Mouse (Mus musculus) kidney, postnatal 0 days (tissue): ENCODE data around the gene Smpd3. TPM values are rescaled to one million over a fixed set of nuclear protein-coding genes. Genes with fewer than 3 reads are reported as not detected.
"Not testable (repeated sequence)": the region's sequence is repeated elsewhere in the genome, so short reads cannot be mapped to it uniquely, and the experiment has no call there.

Experiments
- ATAC-seq: fragments of 200-750 bp; cut with Nextera tagmentation; replicated peaks from 2 replicates; pipeline ENCODE4 v1.8.0; 2017; ENCODE audit warnings: low read depth, moderate number of reproducible peaks, moderate TSS enrichment, moderate library complexity; ENCODE audit not compliant: low FRiP score
- DNase-seq: peaks from one replicate; pipeline ENCODE4 v3.0.0-alpha.2; 2016; ENCODE audit warnings: low spot score
- H3K27ac ChIP-seq: fragments of 300-500 bp; sonication (generic); 2 replicates; pipeline ENCODE4 v1.5.1; 2014; ENCODE audit warnings: mild to moderate bottlenecking
- H3K27me3 ChIP-seq: fragments of 300-500 bp; sonication (generic); 2 replicates; pipeline ENCODE4 v1.6.1; 2014; ENCODE audit warnings: low read length, mixed read lengths; ENCODE audit not compliant: insufficient read depth
- H3K36me3 ChIP-seq: fragments of 300-500 bp; sonication (generic); 2 replicates; pipeline ENCODE4 v1.6.1; 2014; ENCODE audit warnings: low read length, mixed read lengths; ENCODE audit not compliant: insufficient read depth
- H3K4me1 ChIP-seq: fragments of 300-500 bp; sonication (generic); replicated peaks from 2 replicates; pipeline ENCODE4 v1.6.1; 2014; ENCODE audit warnings: antibody characterized with exemption, low read length, mixed read lengths; ENCODE audit not compliant: insufficient read depth
- H3K4me2 ChIP-seq: fragments of 300-500 bp; sonication (generic); 2 replicates; pipeline ENCODE4 v1.6.1; 2014; ENCODE audit warnings: mild to moderate bottlenecking, low read length, moderate library complexity, mixed read lengths
- H3K4me3 ChIP-seq: fragments of 300-500 bp; sonication (generic); replicated peaks from 2 replicates; pipeline ENCODE4 v1.5.1; 2014; ENCODE audit warnings: low read depth, low read length
- H3K9ac ChIP-seq: fragments of 300-500 bp; sonication (generic); 2 replicates; pipeline ENCODE4 v1.6.1; 2014; ENCODE audit warnings: low read depth, low read length
- H3K9me3 ChIP-seq: fragments of 300-500 bp; sonication (generic); replicated peaks from 2 replicates; pipeline ENCODE4 v1.6.1; 2016; ENCODE audit warnings: low read length, inconsistent platforms, mixed read lengths
- CTCF ChIP-seq: IDR thresholded peaks from 2 replicates; pipeline ENCODE4 v1.5.1; 2016; ENCODE audit warnings: antibody characterized with exemption, low read depth, mild to moderate bottlenecking, moderate library complexity
- WGBS: fragments of 180-500 bp; shearing (Covaris S2); extraction: QIAGEN DNeasy Blood & Tissue Kit; methylation state at CpG from one replicate; pipeline ENCODE4 v1.1.7; 2014; 5-methylcytosine and 5-hydroxymethylcytosine counted together
- polyA plus RNA-seq: library from polyadenylated mRNA; unstranded; fragments of >200 nt; fragmentation: Nextera tagmentation; extraction: Ambion mirVana; gene quantifications from 2 replicates; pipeline ENCODE4 v1.2.1, GENCODE M21; 2015

The Smpd3 gene
- polyA plus RNA-seq, 1 experiment from 2014 or later, result 0.42 TPM

GRCm38 (mm10) chr8:106315402-106316187, 22.2 kb downstream of the Smpd3 start:
- no peak for ATAC-seq

GRCm38 (mm10) chr8:106313799-106314198, 24.0 kb downstream of the Smpd3 start:
- Histone ChIP-seq H3K4me1 (no peaks in the 10 kb centered on the region), H3K4me3 (no peak overlapping the region), H3K27ac (no peak overlapping the region), H3K36me3 (no peaks in the 10 kb centered on the region), H3K9ac (no peak overlapping the region), H3K27me3 (no peaks in the 10 kb centered on the region), H3K9me3 (no peaks in the 10 kb centered on the region), H3K4me2 (no peak overlapping the region)
- DNase-seq (no peak), ATAC-seq (no peak)
- TF ChIP-seq CTCF, result no peak
- WGBS, result 43% methylated on average over 2 of the region's 2 CpGs

More at GRCm38 (mm10) chr8:106315402-106316187, 22.2 kb downstream of the Smpd3 start:
- Histone ChIP-seq H3K27ac (no peak overlapping the region), H3K4me2 (no peak overlapping the region), H3K36me3 (no peaks in the 10 kb centered on the region), H3K4me1 (no peaks in the 10 kb centered on the region), H3K9ac (no peak overlapping the region), H3K4me3 (no peak overlapping the region), H3K9me3 (no peaks in the 10 kb centered on the region), H3K27me3 (no peaks in the 10 kb centered on the region)
- 78% methylated on average over 6 of the region's 6 CpGs for WGBS
- TF ChIP-seq CTCF, result no peak
- DNase-seq, result no peak

GRCm38 (mm10) chr8:106313120-106313737, 24.6 kb downstream of the Smpd3 start:
- Histone ChIP-seq H3K36me3 (no peaks in the 10 kb centered on the region), H3K27ac (no peak overlapping the region), H3K9ac (no peak overlapping the region), H3K4me1 (no peaks in the 10 kb centered on the region), H3K27me3 (no peaks in the 10 kb centered on the region), H3K4me3 (no peak overlapping the region), H3K9me3 (no peaks in the 10 kb centered on the region), H3K4me2 (no peak overlapping the region)
- no peak for DNase-seq
- WGBS, result 80% methylated on average over 6 of the region's 6 CpGs
- TF ChIP-seq CTCF, result no peak
- no peak for ATAC-seq

DNA sequence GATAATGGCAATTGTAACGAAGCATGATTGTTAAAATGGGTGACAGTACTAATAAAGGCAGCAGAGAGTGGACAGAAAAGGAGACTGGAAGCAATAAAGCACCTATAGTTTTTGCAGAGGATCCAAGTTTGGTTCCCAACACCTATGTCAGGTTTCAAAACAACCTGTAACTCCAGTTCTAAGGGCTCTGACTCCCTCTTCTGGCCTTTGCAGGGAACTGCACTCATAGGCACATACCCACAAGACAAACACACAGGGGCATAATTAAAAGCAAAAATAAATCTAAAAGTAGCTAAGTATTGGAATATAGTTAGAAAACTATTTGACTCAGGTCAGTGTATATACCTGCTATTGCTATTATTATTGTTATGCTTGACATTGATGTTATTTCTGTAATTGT, 25.8 kb downstream of the Smpd3 start:
- DNase-seq (no peak), ATAC-seq (no peak)
- no peak overlapping the region for H3K9ac ChIP-seq
- no peak overlapping the region for H3K4me3 ChIP-seq
- no peaks in the 10 kb centered on the region for H3K27me3 ChIP-seq
- no peaks in the 10 kb centered on the region for H3K36me3 ChIP-seq
- TF ChIP-seq CTCF, result peak; percentile 35
- H3K27ac ChIP-seq, result no peak overlapping the region
- no peaks in the 10 kb centered on the region for H3K4me1 ChIP-seq
- H3K9me3 ChIP-seq, result no peaks in the 10 kb centered on the region
- no peak overlapping the region for H3K4me2 ChIP-seq
- WGBS, result 98% methylated on average over 1 of the region's 1 CpGs

DNA sequence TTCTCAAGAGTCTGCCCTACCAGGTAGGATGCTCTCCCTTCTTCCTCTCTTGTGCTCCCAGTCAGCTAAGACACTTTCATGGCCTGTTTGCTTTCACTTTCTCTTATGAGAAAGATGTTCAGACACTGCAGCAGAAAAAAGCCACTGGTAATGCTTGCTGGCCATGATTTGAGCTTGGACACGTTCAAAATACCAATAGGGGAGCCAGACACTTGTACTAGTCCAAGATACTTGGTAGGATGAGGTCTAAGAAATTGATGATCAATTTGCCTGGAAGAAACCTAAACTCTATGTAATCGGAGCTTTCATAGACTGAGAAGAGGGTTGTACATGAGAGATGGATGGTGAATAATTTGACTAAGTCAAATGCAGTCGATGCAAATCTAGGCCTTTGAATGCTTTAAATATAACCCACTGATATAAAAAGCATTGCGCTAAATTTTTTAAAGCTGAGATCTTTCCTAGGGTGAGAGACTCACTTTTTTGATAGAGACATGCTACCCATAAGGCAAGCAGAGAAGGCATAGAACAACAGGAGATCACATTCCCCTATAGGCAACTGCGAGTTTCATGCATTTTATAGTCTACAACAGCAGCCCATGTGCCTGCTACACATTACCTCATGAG, 27.6 kb downstream of the Smpd3 start:
- DNase-seq, result no peak
- H3K4me1 ChIP-seq, result no peaks in the 10 kb centered on the region
- WGBS, result 83% methylated on average over 5 of the region's 5 CpGs

DNA sequence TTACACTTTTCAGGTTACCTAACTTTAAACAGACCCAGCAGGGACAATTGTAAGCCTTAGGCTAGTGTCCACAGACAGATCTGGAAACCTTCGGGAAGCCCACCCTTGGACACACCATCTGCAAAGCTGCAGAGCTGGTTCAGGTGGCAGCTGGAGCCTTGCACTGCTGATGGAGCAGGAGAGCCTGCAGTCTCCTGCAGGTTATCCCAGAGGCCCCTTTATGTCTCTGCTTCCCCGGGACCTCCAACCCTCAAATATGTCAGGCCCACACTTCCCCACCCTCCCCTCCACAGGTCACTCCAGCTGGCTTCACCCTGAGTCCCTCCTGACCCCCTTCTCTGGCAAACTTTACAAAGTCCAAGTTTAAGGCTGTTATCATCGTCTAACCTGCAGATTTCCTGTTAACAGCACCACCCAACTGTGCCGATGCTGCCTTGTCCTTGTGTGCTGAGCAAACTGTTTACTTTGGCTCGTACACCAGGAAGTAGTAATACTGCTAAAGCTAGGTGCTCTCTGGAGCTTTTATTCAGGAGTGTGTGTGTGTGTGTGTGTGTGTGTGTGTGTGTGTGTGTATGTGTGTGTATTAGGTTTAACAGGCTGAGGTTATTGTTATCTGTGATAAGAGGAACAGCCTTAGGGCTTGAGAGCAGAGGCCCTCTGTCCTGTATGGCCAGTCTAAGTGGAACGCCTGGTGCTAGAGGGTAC, 29.6 kb downstream of the Smpd3 start:
- ATAC-seq (0 out of 2 replicates have a peak, but pooled peaks have one; percentile 29), DNase-seq (peak; percentile 50)
- not testable (repeated sequence) for H3K4me3 ChIP-seq, H3K9me3 ChIP-seq, H3K4me1 ChIP-seq, H3K9ac ChIP-seq, H3K4me2 ChIP-seq, H3K36me3 ChIP-seq, H3K27me3 ChIP-seq, H3K27ac ChIP-seq
- 51% methylated on average over 6 of the region's 6 CpGs for WGBS

More for the DNA sequence above, 27.6 kb downstream of the Smpd3 start:
- H3K27me3 ChIP-seq, result no peaks in the 10 kb centered on the region
- no peaks in the 10 kb centered on the region for H3K9me3 ChIP-seq
- no peak for TF ChIP-seq CTCF
- no peak overlapping the region for H3K9ac ChIP-seq
- H3K4me3 ChIP-seq, result no peak overlapping the region
- no peak overlapping the region for H3K4me2 ChIP-seq
- H3K27ac ChIP-seq, result no peak overlapping the region
- no peaks in the 10 kb centered on the region for H3K36me3 ChIP-seq
- no peak for ATAC-seq
